Mouse (Mus musculus) mouse embryonic stem cell (cell line): ENCODE measurements around the gene Slc25a39.
"Not testable (repeated sequence)": the region's sequence is repeated elsewhere in the genome, so short reads cannot be mapped to it uniquely, and the experiment has no call there.

Experiments used
- in situ Hi-C, 2 experiments: fragments of 300-500 bp; cut with MboI; formaldehyde crosslinking; loops; 1 replicate in 1 of 2; 3 replicates in 1 of 2; pipeline ENCODE4 v1.14.3; 2019 to 2020; ENCODE audit warnings: low sequenced_read_pairs in 2 of 2, low pct_unique_long_range_greater_than_20kb in 1 of 2, mixed read lengths in 1 of 2; ENCODE audit not compliant: unreplicated experiment in 1 of 2

Slc25a39 gene

DNA sequence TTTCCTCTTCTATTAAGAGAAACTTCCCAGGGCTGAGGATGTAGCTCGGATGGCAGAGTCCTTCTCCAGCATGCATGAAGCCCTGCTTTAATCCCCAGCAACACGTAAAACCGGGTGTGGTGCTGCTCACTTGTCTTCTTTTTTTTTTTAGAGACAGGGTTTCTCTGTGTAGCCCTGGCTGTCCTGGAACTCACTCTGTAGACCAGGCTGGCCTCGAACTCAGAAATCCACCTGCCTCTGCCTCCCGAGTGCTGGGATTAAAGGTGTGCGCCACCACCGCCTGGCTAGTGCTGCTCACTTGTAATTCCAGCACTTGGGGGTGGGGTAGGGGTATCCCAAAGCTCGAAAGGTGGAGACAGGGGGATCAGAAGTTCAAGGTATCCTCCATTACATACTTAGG, 41.6 kb downstream of the Slc25a39 start, which contains the start of gene Slc4a1:
TSS of gene Slc4a1 (minus strand) at position 101 of the 400 bp plus-strand sequence.
- in situ Hi-C loops, result not testable (repeated sequence)

DNA sequence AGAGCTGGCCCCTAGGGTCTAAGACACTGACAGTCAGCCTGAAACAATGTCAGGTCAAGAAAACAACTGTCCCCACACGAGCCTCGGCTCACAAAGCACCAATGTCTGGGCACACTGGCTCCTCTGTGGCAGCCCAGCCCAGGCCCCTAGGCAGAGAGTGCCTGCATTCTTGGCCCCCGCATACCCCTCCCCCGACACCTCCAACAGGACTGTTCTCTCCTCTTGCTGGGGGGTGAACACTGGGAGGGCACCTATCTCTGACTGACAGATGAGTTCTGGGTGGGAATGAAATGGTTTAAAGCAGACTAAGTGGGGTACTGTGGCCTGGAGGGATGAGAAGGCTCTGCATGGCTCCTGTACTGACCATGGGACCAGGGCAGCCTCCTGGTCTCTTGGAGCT, 42.0 kb downstream of the Slc25a39 start:
- in situ Hi-C loops, result no loop called here

DNA sequence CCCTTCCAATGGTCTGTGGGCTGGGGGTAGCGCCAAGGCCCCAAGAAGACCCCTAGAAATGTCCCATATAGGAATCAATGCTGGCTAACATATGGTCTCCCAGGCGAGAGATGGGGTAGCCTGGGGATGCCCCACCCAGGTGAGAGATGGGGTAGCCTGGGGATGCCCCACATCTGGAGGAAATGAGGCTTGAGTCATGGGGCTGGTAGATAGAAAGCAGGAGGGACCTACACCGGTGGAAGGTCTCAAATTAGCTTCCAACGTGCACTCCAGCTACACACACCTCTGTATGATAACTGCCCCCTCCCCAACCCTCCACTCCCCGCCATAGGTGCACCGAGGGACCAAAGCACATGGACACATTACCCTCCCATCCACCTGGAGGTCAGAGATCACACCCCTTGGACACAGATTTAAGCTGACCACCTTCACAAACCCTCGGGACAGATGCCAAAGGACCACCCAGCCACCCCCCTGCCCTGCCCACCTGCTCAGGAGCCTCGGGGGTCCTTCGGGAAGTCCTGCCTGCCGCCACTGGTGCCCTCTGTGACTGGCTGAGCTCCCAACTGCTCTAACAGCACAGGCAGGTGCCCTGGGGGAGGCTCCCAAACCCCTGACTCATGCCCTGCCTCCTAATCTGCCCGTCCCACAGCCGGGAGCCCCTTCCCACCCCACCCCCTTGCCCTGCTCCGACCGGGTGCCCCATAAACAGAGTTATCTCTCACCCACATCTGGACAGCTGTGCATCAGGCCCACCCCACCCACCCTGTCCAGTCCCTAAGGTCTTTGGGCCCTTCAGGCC, 43.0 kb downstream of the Slc25a39 start:
- in situ Hi-C loops, result no loop called here

DNA sequence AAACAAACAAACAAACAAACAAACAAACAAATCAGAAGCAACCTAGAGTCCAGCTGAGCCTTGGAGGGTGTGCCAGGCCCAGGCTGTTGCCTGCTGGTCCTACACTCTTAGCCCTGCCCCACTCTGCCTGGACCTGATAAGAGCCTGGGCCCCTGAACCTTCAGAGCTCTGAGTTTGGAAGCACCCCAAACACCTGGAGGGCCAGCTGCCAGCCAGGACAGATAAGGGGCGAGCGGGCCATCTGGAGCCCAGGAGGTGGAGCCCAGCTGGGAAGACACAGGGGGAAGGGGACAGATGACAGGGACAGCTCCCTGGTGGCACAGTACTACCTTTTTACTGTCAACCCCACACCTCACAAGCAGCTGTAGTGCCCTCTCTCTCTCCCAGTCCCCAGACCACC, 44.1 kb downstream of the Slc25a39 start:
- in situ Hi-C loops, result no loop called here

DNA sequence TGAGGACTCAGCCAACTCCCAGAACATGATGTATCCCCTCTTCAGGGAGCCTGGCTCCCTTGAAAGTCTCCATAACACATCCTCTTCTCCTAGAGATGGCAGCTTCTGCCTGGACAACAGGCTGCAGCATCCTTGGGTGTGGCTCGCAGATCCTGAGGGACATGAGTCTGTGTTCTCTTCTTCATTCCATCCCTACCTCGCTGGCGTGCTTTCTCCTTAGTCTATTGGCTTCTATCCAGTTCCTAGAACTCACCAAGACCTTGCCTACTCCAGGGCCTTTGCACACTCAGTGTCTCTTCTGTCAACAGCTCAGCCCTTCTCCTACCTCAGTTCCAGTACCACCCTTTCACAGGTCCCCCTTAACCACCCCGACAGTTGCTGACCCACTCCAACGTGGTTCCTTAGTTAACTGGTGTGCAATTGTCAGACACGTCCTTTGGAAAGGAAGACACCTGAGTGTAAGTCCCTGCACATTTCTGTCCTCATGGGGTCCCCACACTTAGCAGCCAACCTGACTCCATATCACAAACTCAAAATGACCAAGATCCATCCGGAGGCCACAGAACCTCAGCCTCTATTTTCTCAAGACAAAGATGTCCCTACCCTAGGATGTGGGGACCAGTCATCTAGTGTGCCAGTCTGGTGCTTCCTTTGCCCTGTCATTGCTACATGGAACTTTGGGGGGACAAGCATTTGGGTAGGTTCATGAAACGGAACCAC, 45.8 kb downstream of the Slc25a39 start:
- in situ Hi-C loops, result no loop called here

DNA sequence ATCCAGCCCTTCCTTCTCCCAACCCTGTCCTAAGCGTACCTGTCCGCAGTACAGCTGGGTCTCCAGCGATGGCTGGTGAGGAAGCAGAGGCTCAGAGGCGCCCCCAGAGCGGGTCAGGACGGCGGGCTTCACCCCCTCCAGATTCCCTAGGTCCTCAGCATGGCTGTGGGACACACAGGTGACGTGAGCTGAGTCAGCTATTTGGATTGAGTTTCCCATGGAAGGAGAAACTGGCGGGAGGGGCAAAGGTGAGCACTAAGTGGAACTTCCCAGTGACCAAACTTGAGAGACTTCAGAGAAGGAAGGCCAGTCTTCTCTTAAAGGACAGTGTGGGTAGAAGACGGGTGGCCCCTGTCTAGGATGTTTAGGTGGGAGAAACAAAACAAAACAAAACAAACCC, 49.4 kb downstream of the Slc25a39 start:
- in situ Hi-C loops, result no loop called here

DNA sequence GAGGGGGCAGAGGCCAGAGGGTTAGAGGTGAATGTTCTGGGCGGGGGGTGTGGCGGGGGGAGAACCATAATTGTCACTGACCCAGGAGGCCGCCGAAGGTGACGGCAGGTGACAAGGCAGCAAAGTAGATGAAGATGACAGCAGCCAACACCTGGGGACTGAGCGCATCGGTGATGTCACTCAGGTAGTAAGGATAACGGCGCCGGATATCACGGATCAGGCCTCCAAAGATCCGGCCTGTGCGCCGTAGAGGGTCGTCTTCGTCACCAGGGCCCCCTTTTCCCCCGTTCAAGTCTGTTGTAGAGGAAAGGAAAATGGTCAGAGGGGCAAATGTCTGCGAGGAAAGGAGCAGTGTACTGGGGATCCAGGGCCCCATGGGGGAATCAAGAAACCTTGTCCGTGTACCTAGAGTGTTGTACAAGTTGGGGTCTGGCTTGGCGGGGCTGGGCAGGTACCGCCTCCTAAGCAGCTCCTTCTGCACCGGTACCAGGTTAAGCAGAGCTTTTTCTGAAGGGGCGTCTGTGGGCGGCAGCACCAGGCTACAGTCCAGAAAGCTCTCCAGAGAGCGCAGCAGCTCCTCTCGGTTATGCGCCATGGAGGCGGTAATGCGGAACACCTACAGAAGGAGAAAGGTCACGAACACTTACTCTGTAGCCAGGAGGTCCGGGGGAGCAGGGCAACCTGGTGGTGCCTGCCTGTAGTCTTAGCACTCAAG, 51.0 kb downstream of the Slc25a39 start:
- in situ Hi-C loops, result no loop called here

DNA sequence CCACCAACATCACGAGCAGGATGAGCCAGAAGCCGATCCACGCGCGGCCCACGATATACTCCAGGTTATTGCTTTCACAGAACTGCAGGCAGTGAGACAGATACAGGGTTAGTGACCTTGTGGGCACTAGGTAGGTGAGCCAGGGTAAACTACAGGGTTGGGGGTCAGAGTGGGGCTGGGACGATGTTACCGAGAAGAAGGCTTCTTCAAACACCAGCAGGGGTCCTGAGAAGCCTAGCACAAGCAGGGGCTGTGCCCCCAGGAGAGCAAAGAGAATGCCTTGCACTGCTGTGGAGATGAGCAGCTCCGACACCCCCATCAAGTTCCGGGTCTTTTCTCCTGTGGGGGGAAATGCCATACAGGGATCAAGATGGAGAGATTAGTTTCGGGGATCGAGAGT, 51.6 kb downstream of the Slc25a39 start:
- in situ Hi-C loops, result no loop called here

DNA sequence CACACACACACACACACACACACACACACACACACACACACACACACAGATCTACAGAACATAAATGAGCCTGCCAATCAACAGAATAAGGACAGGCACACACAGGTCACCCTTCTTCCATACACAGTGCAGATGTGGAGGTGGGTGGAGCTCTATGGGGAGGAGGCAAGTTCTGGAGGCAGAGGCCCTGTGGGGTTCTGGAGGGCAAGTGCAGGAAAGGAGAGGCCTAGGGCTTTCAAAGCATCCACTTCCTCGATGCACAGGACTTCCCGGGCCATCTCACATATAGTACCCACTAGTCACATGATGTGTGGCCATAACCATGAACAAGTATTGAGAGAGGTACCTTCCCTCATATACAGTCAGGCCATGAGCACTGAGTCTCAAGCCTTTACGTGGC, 52.2 kb downstream of the Slc25a39 start:
- in situ Hi-C loops, result no loop called here

DNA sequence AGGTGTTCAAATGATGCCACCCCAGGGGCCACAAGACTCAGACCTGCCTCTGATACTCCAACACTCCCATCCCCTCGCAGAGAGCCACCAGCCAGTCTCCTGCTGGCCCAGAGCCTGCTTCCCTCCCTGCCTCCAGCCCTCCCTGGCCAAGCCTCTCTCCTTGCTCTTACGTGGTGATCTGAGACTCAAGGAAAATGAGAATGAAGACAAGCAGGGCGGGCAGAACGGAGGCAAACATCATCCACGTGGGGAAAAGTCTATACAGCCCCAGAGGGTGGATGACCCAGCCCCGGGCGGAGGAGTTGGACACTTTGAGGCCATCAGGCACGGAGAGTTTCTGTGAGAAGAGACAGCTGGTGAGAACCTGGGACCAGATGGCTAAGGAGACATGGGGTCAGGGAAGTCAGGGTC, 54.7 kb downstream of the Slc25a39 start:
- in situ Hi-C loops, result no loop called here
